In genomic region chr1:46858579-46858978, GRCm38 (mm10) we compare ENCODE assay signal across 25 mouse cellular contexts. TPM values are rescaled to one million over a fixed set of nuclear protein-coding genes. Genes with fewer than 3 reads are reported as not detected.
A peak's percentile ranks its signal among the peaks of the same experiment; 100 is the strongest.
DNase-seq lines count a peak whose midpoint lies in the region; ATAC-seq lines count a peak whose summit lies in the region.
"Had no signal": no experiment of that assay in that cellular context is flagged by ENCODE, and none has a peak within 500 bp of the region (broad histone marks: within the 10 kb centered on the region; RNA-seq: fewer than 3 reads in every experiment).

No protein-coding gene starts in this region.

- no peak overlapping the region for H3K9ac ChIP-seq in forebrain, embryonic 11.5 days (ENCODE audit: low read length)
- H3K9ac ChIP-seq: embryonic facial prominence, embryonic 13.5 days; embryonic facial prominence, embryonic 15.5 days; forebrain, embryonic 13.5 days; forebrain, embryonic 15.5 days; forebrain, postnatal 0 days had no signal

- H3K4me3 ChIP-seq in forebrain, embryonic 11.5 days (ENCODE audit: low read depth, low read length): no peak overlapping the region
- H3K4me3 ChIP-seq: embryonic facial prominence, embryonic 13.5 days; embryonic facial prominence, embryonic 15.5 days; erythroblast, embryonic 14.5 days; forebrain, embryonic 10.5 days; forebrain, embryonic 13.5 days; forebrain, embryonic 15.5 days had no signal

- no peaks in the 10 kb centered on the region; the same call in 1 of the 2 replicates for H3K4me1 ChIP-seq in forebrain, embryonic 11.5 days (replicated peaks; ENCODE audit: control insufficient read depth, insufficient read depth, low read length)

- ATAC-seq in megakaryocyte, adult 5-6 weeks (ENCODE audit: poor library complexity, severe bottlenecking): peak; percentile 54
- ATAC-seq in forebrain, embryonic 11.5 days (replicated peaks; ENCODE audit: low FRiP score): no peak
- ATAC-seq: forebrain, embryonic 13.5 days; forebrain, embryonic 15.5 days; forebrain, postnatal 0 days; Patski had no signal

- H3K27ac ChIP-seq in forebrain, embryonic 11.5 days (ENCODE audit: low read depth, low read length): no peak overlapping the region
- H3K27ac ChIP-seq: embryonic facial prominence, embryonic 13.5 days; embryonic facial prominence, embryonic 15.5 days; forebrain, embryonic 10.5 days; forebrain, embryonic 13.5 days; forebrain, embryonic 15.5 days had no signal

- no peak overlapping the region for H3K4me2 ChIP-seq in forebrain, embryonic 11.5 days (ENCODE audit: low read depth, low read length, severe bottlenecking)
- H3K4me2 ChIP-seq: embryonic facial prominence, embryonic 13.5 days; embryonic facial prominence, embryonic 15.5 days; forebrain, embryonic 13.5 days; forebrain, embryonic 15.5 days had no signal

- no peaks in the 10 kb centered on the region for H3K36me3 ChIP-seq in forebrain, embryonic 11.5 days (ENCODE audit: control insufficient read depth, insufficient read depth, low read length)
- H3K36me3 ChIP-seq: embryonic facial prominence, embryonic 13.5 days; embryonic facial prominence, embryonic 15.5 days; forebrain, embryonic 10.5 days; forebrain, embryonic 15.5 days; G1E had no signal

- DNase-seq in A20 (ENCODE audit: low read depth, low spot score) (peak; percentile 79), R1 (ENCODE audit: low read depth, low spot score) (peak; percentile 25)
- no peak for DNase-seq in heart, adult 8-10 months (ENCODE audit: low spot score)
- DNase-seq in forebrain, embryonic 11.5 days (ENCODE audit: low spot score): no peak
- DNase-seq in ovary, postnatal 36 days (ENCODE audit: low spot score): no peak
- DNase-seq: adrenal gland, adult 2 months; adrenal gland, postnatal 10 days; adrenal gland, postnatal 25 days; cerebellum, adult 11 months; cerebellum, adult 18-20 months; cerebellum, adult 8-10 months; cerebellum, adult 9-11 months; cerebellum, postnatal 14 days; cerebellum, postnatal 36 days; embryo, embryonic 11 days; forebrain, postnatal 0 days had no signal

- 76% methylated on average over 5 of the region's 5 CpGs for WGBS in forebrain, embryonic 11.5 days

- H3K27me3 ChIP-seq in forebrain, embryonic 11.5 days (ENCODE audit: control insufficient read depth, insufficient read depth, low read length): no peaks in the 10 kb centered on the region
- H3K27me3 ChIP-seq: embryonic facial prominence, embryonic 13.5 days; embryonic facial prominence, embryonic 15.5 days; forebrain, embryonic 13.5 days; forebrain, embryonic 15.5 days; Patski had no signal

- H3K9me3 ChIP-seq in forebrain, embryonic 11.5 days (ENCODE audit: control insufficient read depth, low read length): no peaks in the 10 kb centered on the region
- H3K9me3 ChIP-seq: embryonic facial prominence, embryonic 13.5 days; embryonic facial prominence, embryonic 15.5 days; forebrain, embryonic 10.5 days; forebrain, embryonic 13.5 days; forebrain, embryonic 15.5 days; G1E had no signal

RNA-seq across cellular contexts. Expression of gene Slc39a10, which starts 34.1 kb away (rescaled TPM):
- total RNA-seq in megakaryocyte, adult 5-6 weeks (2015): 17.0 and 17.8 TPM in 2 replicates
- 15.8 and 16.3 TPM in 2 replicates for total RNA-seq in megakaryocyte, adult 5-6 weeks (2017)
- 1 to 10 TPM; 5.5 to 8.5 (median 7.6) TPM for total RNA-seq in heart, adult 8-10 months (2022)
- polyA plus RNA-seq in forebrain, embryonic 11.5 days (2014; fragmentation: Nextera tagmentation; extraction: Ambion mirVana): 76.5 and 78.4 TPM in 2 replicates

Comparison
In these comparisons a context has a peak if more than half of its experiments do, and no peak if none do; other contexts are left out.
1. DNase-seq: peak in A20 (single experiment) and R1 (single experiment); none in heart, adult 8-10 months (single experiment), forebrain, embryonic 11.5 days (single experiment) and ovary, postnatal 36 days (single experiment).